Mouse (Mus musculus) spleen, adult 2 months (tissue): Measurements from ENCODE around the gene Tvp23b. TPM values are rescaled to one million over a fixed set of nuclear protein-coding genes. Genes with fewer than 3 reads are reported as not detected.

Source experiments
- DNase-seq, 2 experiments: peaks; one replicate each; pipeline versions ENCODE4 v3.0.0 to v3.0.0-alpha.2; 2012 to 2021; ENCODE audit warnings: low spot score in 2 of 2, low read depth in 1 of 2
- H3K27ac ChIP-seq: fragments of 200-500 bp; 2 replicates; pipeline ENCODE4 v1.5.1; 2012; ENCODE audit warnings: low read length, inconsistent platforms; ENCODE audit not compliant: insufficient read depth
- H3K27me3 ChIP-seq: fragments of 200-500 bp; 2 replicates; pipeline ENCODE4 v1.6.1; 2012; ENCODE audit warnings: mild to moderate bottlenecking, moderate library complexity, low read length, inconsistent platforms; ENCODE audit not compliant: control insufficient read depth, insufficient read depth
- H3K36me3 ChIP-seq: fragments of 200-500 bp; 2 replicates; pipeline ENCODE4 v1.6.1; 2012; ENCODE audit warnings: mild to moderate bottlenecking, low read length, inconsistent platforms; ENCODE audit not compliant: control insufficient read depth, insufficient read depth
- H3K4me1 ChIP-seq: fragments of 200-500 bp; 2 replicates; pipeline ENCODE4 v1.6.1; 2011; ENCODE audit warnings: inconsistent platforms; ENCODE audit not compliant: control insufficient read depth, insufficient read depth, insufficient read length
- H3K4me3 ChIP-seq: fragments of 200-500 bp; 2 replicates; pipeline ENCODE4 v1.5.1; 2011; ENCODE audit warnings: mild to moderate bottlenecking, inconsistent platforms; ENCODE audit not compliant: insufficient read depth, insufficient read length; ENCODE audit errors: extremely low read depth
- CTCF ChIP-seq: fragments of 200-500 bp; IDR thresholded peaks from 2 replicates; pipeline ENCODE4 v1.5.1; 2011; ENCODE audit warnings: mild to moderate bottlenecking, inconsistent platforms; ENCODE audit not compliant: insufficient read depth, insufficient read length, insufficient replicate concordance; ENCODE audit errors: extremely low read depth
- POLR2A ChIP-seq: fragments of 200-500 bp; IDR thresholded peaks from 2 replicates; pipeline ENCODE4 v1.6.1; 2011; ENCODE audit warnings: low read depth, low read length, inconsistent platforms
- WGBS: fragments of 180-500 bp; shearing (Covaris S2); methylation state at CpG from one replicate; pipeline ENCODE4 v1.1.7; 2018; 5-methylcytosine and 5-hydroxymethylcytosine counted together
- polyA plus RNA-seq: library from polyadenylated mRNA; depleted of rRNA; stranded (reverse); fragments of >200 nt; gene quantifications from 2 replicates; pipeline ENCODE4 v1.2.3, GENCODE M21; 2012; rRNA removed

Gene Tvp23b
- polyA plus RNA-seq, 1 experiment, result 6.2 TPM

GRCm38 (mm10) chr11:62951012-62951411 lies 71.8 kb downstream of the Tvp23b start, which contains the start of gene Cdrt4:
Cdrt4 (plus strand) TSS chr11:62951193.
- no peak for TF ChIP-seq CTCF
- no peak for TF ChIP-seq POLR2A
- Histone ChIP-seq H3K4me1 (no peaks in the 10 kb centered on the region), H3K36me3 (no peaks in the 10 kb centered on the region), H3K27ac (no peak within 1 kb of the TSS), H3K4me3 (no peak within 1 kb of the TSS), H3K27me3 (no peaks in the 10 kb centered on the region)
- WGBS, result 86% methylated on average over 3 of the region's 3 CpGs
- DNase-seq, result no peak

- H3K27ac ChIP-seq, result no peak overlapping the region
- TF ChIP-seq POLR2A (no peak), CTCF (no peak)
- H3K36me3 ChIP-seq, result no peaks in the 10 kb centered on the region
- no peak overlapping the region for H3K4me3 ChIP-seq
- H3K4me1 ChIP-seq, result no peaks in the 10 kb centered on the region
- no peaks in the 10 kb centered on the region for H3K27me3 ChIP-seq
- 95% methylated on average over 2 of the region's 3 CpGs for WGBS
- DNase-seq, result no peak
These were observed 75.5 kb downstream of the Tvp23b start for GRCm38 (mm10) chr11:62954766-62955165.

- WGBS, result 87% methylated on average over 5 of the region's 5 CpGs
These were observed 75.9 kb downstream of the Tvp23b start for GRCm38 (mm10) chr11:62955186-62955585.

GRCm38 (mm10) chr11:62955776-62956175 lies 76.5 kb downstream of the Tvp23b start:
- Histone ChIP-seq H3K36me3 (no peaks in the 10 kb centered on the region), H3K4me3 (no peak overlapping the region), H3K4me1 (no peaks in the 10 kb centered on the region), H3K27ac (no peak overlapping the region), H3K27me3 (no peaks in the 10 kb centered on the region)
- WGBS, result 42% methylated on average over 6 of the region's 6 CpGs
- TF ChIP-seq CTCF, result no peak
- TF ChIP-seq POLR2A, result no peak
- no peak for DNase-seq

More at GRCm38 (mm10) chr11:62955186-62955585, 75.9 kb downstream of the Tvp23b start:
- Histone ChIP-seq H3K4me1 (no peaks in the 10 kb centered on the region), H3K27me3 (no peaks in the 10 kb centered on the region), H3K27ac (no peak overlapping the region), H3K36me3 (no peaks in the 10 kb centered on the region), H3K4me3 (no peak overlapping the region)
- DNase-seq, result no peak
- TF ChIP-seq CTCF (no peak), POLR2A (no peak)

GRCm38 (mm10) chr11:62957626-62958180 lies 78.4 kb downstream of the Tvp23b start:
- H3K36me3 ChIP-seq, result no peaks in the 10 kb centered on the region
- WGBS, result 82% methylated on average over 8 of the region's 8 CpGs
- no peaks in the 10 kb centered on the region for H3K27me3 ChIP-seq
- no peaks in the 10 kb centered on the region for H3K4me1 ChIP-seq
- no peak for TF ChIP-seq CTCF
- TF ChIP-seq POLR2A, result no peak
- no peak overlapping the region for H3K27ac ChIP-seq
- DNase-seq, result no peak
- H3K4me3 ChIP-seq, result no peak overlapping the region

- no peak for DNase-seq
- Histone ChIP-seq H3K36me3 (no peaks in the 10 kb centered on the region), H3K27ac (no peak overlapping the region), H3K4me1 (no peaks in the 10 kb centered on the region), H3K27me3 (no peaks in the 10 kb centered on the region), H3K4me3 (no peak overlapping the region)
- TF ChIP-seq CTCF, result no peak
- WGBS, result 73% methylated on average over 4 of the region's 4 CpGs
These were observed 84.0 kb downstream of the Tvp23b start for GRCm38 (mm10) chr11:62963292-62963691.

- H3K4me3 ChIP-seq, result no peak overlapping the region
- TF ChIP-seq CTCF (no peak), POLR2A (no peak)
- H3K27me3 ChIP-seq, result no peaks in the 10 kb centered on the region
- 67% methylated on average over 3 of the region's 3 CpGs for WGBS
- no peaks in the 10 kb centered on the region for H3K4me1 ChIP-seq
- H3K27ac ChIP-seq, result no peak overlapping the region
- no peak for DNase-seq
- no peaks in the 10 kb centered on the region for H3K36me3 ChIP-seq
These were observed 87.1 kb downstream of the Tvp23b start for GRCm38 (mm10) chr11:62966424-62966764.

Other genes with a start within 250 kb of the Tvp23b start
- gene Lrrc75a, start 230.9 kb upstream of the Tvp23b start, polyA plus RNA-seq, result 6.6 and 9.4 TPM in 2 replicates
- 22.3 and 24.6 TPM in 2 replicates for gene Mmgt2, start 230.8 kb upstream of the Tvp23b start, polyA plus RNA-seq
- 1.5 and 1.8 TPM in 2 replicates for gene Zfp287, start 147.6 kb upstream of the Tvp23b start, polyA plus RNA-seq
- gene Gm10428, start 126.4 kb upstream of the Tvp23b start, polyA plus RNA-seq, result not detected in 2 replicates
- 0.15 and 0.64 TPM in 2 replicates for gene Zfp286, start 90.0 kb upstream of the Tvp23b start, polyA plus RNA-seq
- 0.74 TPM in 2 replicates for gene Trim16, start 59.2 kb upstream of the Tvp23b start, polyA plus RNA-seq
- 0.69 and 1.1 TPM in 2 replicates for gene Fbxw10, start 32.4 kb upstream of the Tvp23b start, polyA plus RNA-seq
- gene Cdrt4, start 71.7 kb downstream of the Tvp23b start, polyA plus RNA-seq, result not detected in 2 replicates
- gene Tekt3, start 182.2 kb downstream of the Tvp23b start, polyA plus RNA-seq, result not detected in 2 replicates
- gene Pmp22, start 249.5 kb downstream of the Tvp23b start, polyA plus RNA-seq, result 23.5 and 24.6 TPM in 2 replicates